Mouse (Mus musculus) testis, postnatal 14 days (tissue): ENCODE results near the gene Olfr403.
A peak's percentile ranks its signal among the peaks of the same experiment; 100 is the strongest.
"Not testable (repeated sequence)": the region's sequence is repeated elsewhere in the genome, so short reads cannot be mapped to it uniquely, and the experiment has no call there.

Experiments
- DNase-seq: peaks from one replicate; pipeline ENCODE4 v3.0.0; 2021; ENCODE audit warnings: low spot score

Olfr403 gene

DNA sequence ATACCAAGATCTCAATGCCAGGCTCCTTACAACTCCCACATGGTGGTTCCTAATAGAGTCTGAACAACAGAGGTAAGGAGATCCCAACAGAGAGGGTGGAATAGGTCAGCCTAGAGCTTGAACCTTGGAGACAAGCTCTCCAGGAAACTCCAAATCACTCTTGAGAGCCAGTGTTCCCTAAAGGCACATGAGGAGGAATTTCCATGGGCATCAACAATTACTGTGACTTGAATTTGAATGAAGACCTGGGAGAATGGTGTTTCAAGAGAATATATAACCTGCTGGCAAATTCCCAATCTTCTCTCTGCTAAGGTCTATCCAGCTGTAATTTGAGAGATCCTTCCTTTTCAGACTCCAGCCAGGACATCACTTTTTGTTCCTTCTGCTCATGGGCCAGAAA lies at the start of gene Olfr403:
Gene Olfr403 (plus strand): TSS at position 301 of the 400 bp plus-strand sequence.
- DNase-seq: no peak

DNA sequence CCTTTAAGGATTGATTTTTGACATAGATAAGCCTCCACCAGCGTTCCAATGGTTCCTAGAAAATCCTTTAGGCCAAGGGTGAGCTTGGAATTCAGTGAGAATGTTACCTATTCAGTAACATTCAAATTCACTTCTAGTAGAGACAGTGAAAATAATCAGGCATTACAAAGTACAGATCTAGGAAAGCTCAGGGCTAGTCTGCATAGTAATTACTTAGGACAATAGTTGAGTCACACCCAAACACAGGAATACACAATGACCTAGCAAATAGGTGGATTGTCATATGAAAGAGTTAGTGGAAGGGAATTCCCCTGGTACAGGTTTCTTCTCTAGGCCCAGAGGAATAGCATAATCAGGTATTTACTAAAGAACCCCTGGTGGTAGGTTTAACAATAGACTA lies 46.0 kb upstream of the Olfr403 start:
- not testable (repeated sequence) for DNase-seq

DNA sequence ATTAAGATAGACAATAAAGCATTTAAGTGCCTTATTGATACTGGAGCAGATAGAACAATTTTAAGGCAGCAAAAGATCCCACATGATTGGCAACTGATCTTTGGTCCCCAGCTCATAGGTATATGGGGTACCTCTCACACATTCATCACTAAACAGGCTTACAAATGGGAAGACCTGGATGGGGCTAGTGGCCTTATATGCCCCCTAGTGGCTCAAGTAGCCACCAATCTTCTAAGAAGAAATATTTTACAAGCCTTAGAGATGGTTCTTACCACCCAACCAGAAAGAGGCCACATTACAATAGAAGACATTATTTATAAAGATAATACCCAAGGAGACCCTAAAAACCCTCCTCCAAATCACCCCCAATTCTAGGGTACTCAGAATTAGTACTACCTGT lies 40.2 kb upstream of the Olfr403 start:
- no peak for DNase-seq

DNA sequence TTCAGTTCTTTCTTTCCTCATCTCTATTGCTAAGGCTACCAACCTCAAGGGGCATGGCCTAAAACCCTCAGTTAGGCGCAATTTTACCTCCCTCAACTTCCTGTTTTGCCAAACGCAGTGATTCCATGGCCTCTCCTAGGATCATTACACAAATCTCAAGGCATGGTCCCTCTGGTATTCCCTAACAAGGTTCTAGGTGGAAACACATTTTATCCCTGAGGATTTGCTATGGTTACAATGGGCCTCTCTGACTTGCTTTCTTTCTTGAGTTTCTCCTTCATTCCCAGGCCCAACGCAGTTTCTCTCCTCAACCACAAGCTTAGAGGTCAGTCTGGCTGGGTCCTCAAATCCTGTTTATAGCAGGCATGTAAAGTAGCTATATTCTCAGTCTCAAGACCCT lies 32.8 kb upstream of the Olfr403 start, which contains the start of gene Olfr402:
Gene Olfr402 (plus strand): TSS at position 301 of the 400 bp plus-strand sequence.
- DNase-seq: no peak

DNA sequence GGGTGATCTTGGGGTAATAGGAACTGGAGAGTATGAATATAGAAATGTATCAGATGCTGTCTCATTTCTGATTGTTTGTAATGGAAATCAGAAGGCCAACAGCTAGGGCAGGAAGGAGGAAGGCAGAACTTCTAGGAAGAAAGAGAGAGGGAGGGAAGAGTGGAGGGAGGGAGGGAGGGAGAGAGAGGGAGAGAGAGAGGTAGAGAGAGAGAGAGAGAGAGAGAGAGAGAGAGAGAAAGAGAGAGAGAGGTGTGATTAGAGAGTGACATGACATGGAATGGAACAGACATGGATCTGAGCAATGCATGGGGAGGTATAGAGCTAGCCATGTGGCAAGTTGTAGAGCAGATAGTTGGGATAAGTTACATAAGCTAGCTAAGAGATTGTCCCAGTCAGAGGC lies 17.3 kb upstream of the Olfr403 start:
- DNase-seq: no peak

DNA sequence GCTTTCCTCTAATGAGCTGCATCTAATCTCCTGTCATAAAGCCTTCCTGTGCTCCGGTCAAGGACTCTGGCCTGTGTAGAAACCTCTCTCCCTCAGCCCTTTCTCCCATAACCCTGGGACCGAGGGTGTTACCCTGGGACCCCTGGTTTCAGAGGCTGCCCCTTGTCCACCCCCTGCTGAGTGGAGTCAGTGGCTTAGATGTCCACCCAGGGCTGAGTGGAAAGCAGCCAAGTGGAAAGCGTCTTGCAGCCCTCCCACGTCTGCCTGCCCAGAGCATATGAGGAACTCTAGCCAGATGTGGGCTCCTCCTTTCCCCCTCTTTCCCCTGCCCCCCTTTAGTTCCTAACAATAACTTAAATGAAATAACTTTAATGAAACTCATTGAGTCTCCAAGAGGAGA lies 2.9 kb upstream of the Olfr403 start:
- no peak for DNase-seq

DNA sequence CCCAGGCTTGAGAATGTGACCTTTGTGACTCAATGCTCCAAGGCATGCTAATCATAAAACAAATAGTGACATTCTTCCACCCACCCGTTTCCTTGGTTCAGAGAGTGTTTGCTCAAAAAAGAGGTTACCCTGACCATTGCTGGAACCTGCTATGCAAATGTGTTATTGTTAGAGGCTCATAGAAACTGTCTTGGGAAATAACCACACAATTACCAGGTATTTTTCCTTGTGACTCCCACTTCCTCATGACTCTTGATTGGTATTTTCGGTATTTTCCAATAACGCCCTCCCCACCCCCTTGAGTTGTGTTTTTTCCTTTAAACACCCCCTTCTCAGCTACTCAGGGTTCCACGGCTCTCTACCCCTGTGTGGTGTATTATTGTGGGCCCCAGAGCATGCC lies 2.3 kb upstream of the Olfr403 start:
- no peak for DNase-seq

DNA sequence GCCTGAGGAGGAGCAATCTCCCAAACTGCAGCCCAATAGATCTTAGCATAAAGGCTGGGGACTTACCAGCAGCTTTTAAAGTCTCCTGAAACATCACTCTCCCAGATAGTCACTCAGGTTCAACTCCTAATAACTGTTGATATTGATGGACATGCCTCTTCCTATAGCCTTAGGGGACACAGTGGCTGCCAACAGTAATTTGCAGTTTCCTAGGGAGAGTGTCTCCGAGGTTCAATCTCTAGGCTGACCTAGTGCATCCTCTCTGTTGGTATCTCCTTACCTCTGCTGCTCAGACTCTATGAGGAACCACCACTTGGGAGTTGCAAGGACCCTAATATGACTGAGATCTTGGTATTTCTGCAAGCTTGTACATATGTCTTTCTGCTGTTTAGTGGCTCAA lies 25.2 kb downstream of the Olfr403 start, which contains the start of gene Olfr43:
Gene Olfr43 (minus strand): TSS at position 101 of the 400 bp plus-strand sequence.
- no peak for DNase-seq

DNA sequence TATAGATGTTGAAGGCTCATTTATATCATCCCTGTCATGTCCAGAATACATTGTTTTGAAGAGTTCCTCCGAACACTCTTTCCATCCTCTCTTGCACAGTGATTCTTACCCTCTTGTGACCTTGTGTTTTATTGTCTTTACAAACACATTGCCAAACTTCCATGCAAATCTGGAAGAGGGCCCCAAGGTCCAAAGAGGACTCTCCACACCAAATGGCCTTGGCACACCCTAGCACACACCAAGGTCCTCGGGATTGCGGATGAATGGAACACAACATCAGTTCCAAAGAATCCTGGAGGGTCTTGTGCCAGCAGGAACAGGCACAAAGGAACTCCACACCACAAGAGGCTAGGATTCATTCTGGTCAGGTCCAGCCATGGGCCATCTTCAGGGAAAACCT lies 55.2 kb downstream of the Olfr403 start:
- DNase-seq: peak; percentile 7
